Mouse (Mus musculus) limb, embryonic 14.5 days (tissue): ENCODE results near the gene Zfp488. TPM values are rescaled to one million over a fixed set of nuclear protein-coding genes. Genes with fewer than 3 reads are reported as not detected.

ENCODE experiments used
- ATAC-seq: fragments of 200-750 bp; cut with Nextera tagmentation; 2 replicates; pipeline ENCODE4 v1.8.0; 2017; ENCODE audit warnings: low read depth, moderate number of reproducible peaks, moderate TSS enrichment; ENCODE audit not compliant: low FRiP score
- DNase-seq: peaks from one replicate; pipeline ENCODE4 v3.0.0-alpha.2; 2015; ENCODE audit warnings: low spot score
- H3K27ac ChIP-seq: fragments of 300-500 bp; sonication (generic); replicated peaks from 2 replicates; pipeline ENCODE4 v1.5.1; 2014; ENCODE audit warnings: low read depth, mild to moderate bottlenecking, low read length, moderate library complexity, mixed read lengths
- H3K27me3 ChIP-seq: fragments of 300-500 bp; sonication (generic); 2 replicates; pipeline ENCODE4 v1.6.1; 2014; ENCODE audit warnings: low read length, mixed read lengths; ENCODE audit not compliant: control insufficient read depth, insufficient read depth
- H3K36me3 ChIP-seq: fragments of 300-500 bp; sonication (generic); 2 replicates; pipeline ENCODE4 v1.6.1; 2014; ENCODE audit warnings: mild to moderate bottlenecking, low read length, moderate library complexity, mixed read lengths; ENCODE audit not compliant: control insufficient read depth, insufficient read depth
- H3K4me1 ChIP-seq: fragments of 300-500 bp; sonication (generic); 2 replicates; pipeline ENCODE4 v1.6.1; 2014; ENCODE audit warnings: antibody characterized with exemption, low read length, mixed read lengths; ENCODE audit not compliant: control insufficient read depth, insufficient read depth
- H3K4me2 ChIP-seq: fragments of 300-500 bp; sonication (generic); replicated peaks from 2 replicates; pipeline ENCODE4 v1.6.1; 2014; ENCODE audit warnings: low read depth, mild to moderate bottlenecking, low read length, moderate library complexity; ENCODE audit not compliant: severe bottlenecking
- H3K4me3 ChIP-seq: fragments of 300-500 bp; sonication (generic); replicated peaks from 2 replicates; pipeline ENCODE4 v1.5.1; 2014; ENCODE audit warnings: low read length
- H3K9ac ChIP-seq: fragments of 300-500 bp; sonication (generic); 2 replicates; pipeline ENCODE4 v1.6.1; 2014; ENCODE audit warnings: mild to moderate bottlenecking, low read depth, low read length, moderate library complexity; ENCODE audit not compliant: severe bottlenecking
- H3K9me3 ChIP-seq: fragments of 300-500 bp; sonication (generic); 2 replicates; pipeline ENCODE4 v1.6.1; 2016; ENCODE audit warnings: low read length; ENCODE audit not compliant: control insufficient read depth
- POLR2A ChIP-seq: fragments of 200-500 bp; IDR thresholded peaks from 2 replicates; pipeline ENCODE4 v1.8.0; 2012; ENCODE audit warnings: inconsistent platforms, mild to moderate bottlenecking, moderate library complexity, borderline replicate concordance; ENCODE audit not compliant: insufficient read depth, insufficient read length; ENCODE audit errors: extremely low read depth
- WGBS: fragments of 180-500 bp; shearing (Covaris S2); extraction: QIAGEN DNeasy Blood & Tissue Kit; methylation state at CpG from one replicate; pipeline ENCODE4 v1.1.7; 2014; 5-methylcytosine and 5-hydroxymethylcytosine counted together
- polyA plus RNA-seq, 2 experiments: library from polyadenylated mRNA; depleted of rRNA in 1 of 2; stranded (reverse) in 1 of 2; unstranded in 1 of 2; fragments of >200 nt; fragmentation: Nextera tagmentation in 1 of 2; extraction: Ambion mirVana in 1 of 2; gene quantifications; 2 replicates each; pipeline versions ENCODE4 v1.2.1 to v1.2.3; 2012 to 2014

The Zfp488 gene
- polyA plus RNA-seq, 2 experiments = 0.21 to 0.65 TPM

- Histone ChIP-seq H3K4me1 (peaks cover 54% of the 10 kb centered on the region), H3K9ac (no peak overlapping the region), H3K4me2 (no peak overlapping the region), H3K9me3 (no peaks in the 10 kb centered on the region), H3K36me3 (no peaks in the 10 kb centered on the region), H3K27ac (no peak overlapping the region), H3K27me3 (peaks cover 9% of the 10 kb centered on the region; the same call in 1 of the 2 replicates), H3K4me3 (no peak overlapping the region)
- 17% methylated on average over 14 of the region's 14 CpGs for WGBS
- no peak for TF ChIP-seq POLR2A
- no peak for ATAC-seq
- peak; percentile 15 for DNase-seq
Observed at GRCm38 (mm10) chr14:33920727-33921559, 57.6 kb downstream of the Zfp488 start.

Other genes with a start within 250 kb of the Zfp488 start
- 52.9 and 77.9 TPM in 2 replicates for gene Gdf10, start 55.2 kb downstream of the Zfp488 start, polyA plus RNA-seq (2012; rRNA removed)
- gene Gdf10, start 55.2 kb downstream of the Zfp488 start, polyA plus RNA-seq (2014; fragmentation: Nextera tagmentation; extraction: Ambion mirVana) = 38.8 and 49.0 TPM in 2 replicates
- gene Gdf2, start 37.7 kb downstream of the Zfp488 start, polyA plus RNA-seq (2012; rRNA removed) = 0.03 and 0.04 TPM in 2 replicates
- gene Gdf2, start 37.7 kb downstream of the Zfp488 start, polyA plus RNA-seq (2014; fragmentation: Nextera tagmentation; extraction: Ambion mirVana) = not detected in 2 replicates
- not detected in 2 replicates for gene Rbp3, start 24.8 kb downstream of the Zfp488 start, polyA plus RNA-seq (2012; rRNA removed)
- not detected in 2 replicates for gene Rbp3, start 24.8 kb downstream of the Zfp488 start, polyA plus RNA-seq (2014; fragmentation: Nextera tagmentation; extraction: Ambion mirVana)
- gene Gm30083, start 36.4 kb upstream of the Zfp488 start, polyA plus RNA-seq (2012; rRNA removed) = not detected in 2 replicates
- gene Gm30083, start 36.4 kb upstream of the Zfp488 start, polyA plus RNA-seq (2014; fragmentation: Nextera tagmentation; extraction: Ambion mirVana) = not detected in 2 replicates
- gene Gm5460, start 38.0 kb upstream of the Zfp488 start, polyA plus RNA-seq (2012; rRNA removed) = not detected in 2 replicates
- not detected in 2 replicates for gene Gm5460, start 38.0 kb upstream of the Zfp488 start, polyA plus RNA-seq (2014; fragmentation: Nextera tagmentation; extraction: Ambion mirVana)
- gene Antxrl, start 73.9 kb upstream of the Zfp488 start, polyA plus RNA-seq (2012; rRNA removed) = not detected in 2 replicates
- gene Antxrl, start 73.9 kb upstream of the Zfp488 start, polyA plus RNA-seq (2014; fragmentation: Nextera tagmentation; extraction: Ambion mirVana) = not detected in 2 replicates
- 14.5 and 23.7 TPM in 2 replicates for gene Anxa8, start 107.2 kb upstream of the Zfp488 start, polyA plus RNA-seq (2012; rRNA removed)
- gene Anxa8, start 107.2 kb upstream of the Zfp488 start, polyA plus RNA-seq (2014; fragmentation: Nextera tagmentation; extraction: Ambion mirVana) = 35.9 and 42.5 TPM in 2 replicates
- gene A630023A22Rik, start 124.0 kb upstream of the Zfp488 start, polyA plus RNA-seq (2012; rRNA removed) = not detected in 2 replicates
- gene A630023A22Rik, start 124.0 kb upstream of the Zfp488 start, polyA plus RNA-seq (2014; fragmentation: Nextera tagmentation; extraction: Ambion mirVana) = not detected in 2 replicates
- gene Npy4r, start 173.7 kb upstream of the Zfp488 start, polyA plus RNA-seq (2012; rRNA removed) = 0.01 and 0.06 TPM in 2 replicates
- gene Npy4r, start 173.7 kb upstream of the Zfp488 start, polyA plus RNA-seq (2014; fragmentation: Nextera tagmentation; extraction: Ambion mirVana) = 0.06 TPM in 1 of 2 replicates, not detected in the other
- 1.2 and 3.4 TPM in 2 replicates for gene Gprin2, start 222.9 kb upstream of the Zfp488 start, polyA plus RNA-seq (2012; rRNA removed)
- gene Gprin2, start 222.9 kb upstream of the Zfp488 start, polyA plus RNA-seq (2014; fragmentation: Nextera tagmentation; extraction: Ambion mirVana) = 0.70 and 0.81 TPM in 2 replicates
- gene Syt15, start 240.8 kb upstream of the Zfp488 start, polyA plus RNA-seq (2012; rRNA removed) = 0.65 and 0.83 TPM in 2 replicates
- gene Syt15, start 240.8 kb upstream of the Zfp488 start, polyA plus RNA-seq (2014; fragmentation: Nextera tagmentation; extraction: Ambion mirVana) = 0.51 and 0.53 TPM in 2 replicates